Mouse (Mus musculus) embryo, embryonic 10 days (tissue): ENCODE data around the gene Pfdn2.

Source experiments
- DNase-seq: peaks from one replicate; pipeline ENCODE4 v3.0.0-alpha.2; 2015; ENCODE audit warnings: low spot score

The Pfdn2 gene

DNA sequence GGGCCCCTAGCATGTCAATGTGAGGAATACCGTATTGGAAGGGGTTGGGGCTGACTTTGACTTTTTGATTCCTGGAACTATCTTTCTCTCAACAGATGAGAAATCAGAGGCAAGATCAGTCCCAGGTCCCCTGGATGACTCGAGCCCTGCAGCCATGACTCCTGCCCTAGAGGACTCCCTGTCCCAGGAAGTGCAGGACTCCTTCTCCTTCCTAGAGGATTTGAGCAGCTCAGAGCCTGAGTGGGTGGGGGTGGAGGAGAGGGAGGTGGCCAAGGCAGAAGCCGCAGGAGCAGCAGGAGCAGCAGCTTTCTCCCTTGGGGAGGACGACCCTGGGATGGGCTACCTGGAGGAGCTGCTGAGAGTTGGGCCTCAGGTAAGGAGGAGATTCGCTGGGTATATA lies 61.8 kb downstream of the Pfdn2 start:
- no peak for DNase-seq
